Mouse (Mus musculus) ES-E14 (cell line): Measurements from ENCODE around the gene Tgfbr3. TPM values are rescaled to one million over a fixed set of nuclear protein-coding genes. Genes with fewer than 3 reads are reported as not detected.

ENCODE experiments used
- DNase-seq: peaks from one replicate; pipeline ENCODE4 v3.0.0-alpha.2; 2013; ENCODE audit warnings: low read depth, low spot score
- H3K27ac ChIP-seq: 2 replicates; pipeline ENCODE4 v1.5.1; 2012; ENCODE audit warnings: low read depth, mild to moderate bottlenecking, low read length, moderate library complexity, mixed read lengths; ENCODE audit not compliant: poor library complexity, insufficient read depth, severe bottlenecking
- H3K36me3 ChIP-seq: 2 replicates; pipeline ENCODE4 v1.6.1; 2012; ENCODE audit warnings: mild to moderate bottlenecking, low read length, moderate library complexity, mixed read lengths; ENCODE audit not compliant: control insufficient read depth, poor library complexity, insufficient read depth, severe bottlenecking
- H3K4me1 ChIP-seq, 2 experiments: fragments of 150-350 bp in 1 of 2; sonication (generic) in 1 of 2; 2 replicates each; pipeline ENCODE4 v1.6.1; 2012; ENCODE audit warnings: low read length in 2 of 2, mild to moderate bottlenecking in 1 of 2, mixed read lengths in 1 of 2; ENCODE audit not compliant: control insufficient read depth in 2 of 2, insufficient read depth in 2 of 2, poor library complexity in 1 of 2
- H3K4me3 ChIP-seq, 2 experiments: fragments of 150-350 bp in 1 of 2; sonication (generic) in 1 of 2; 2 replicates each; pipeline ENCODE4 v1.5.1; 2012; ENCODE audit warnings: low read length in 2 of 2, low read depth in 1 of 2, mild to moderate bottlenecking in 1 of 2, mixed read lengths in 1 of 2; ENCODE audit not compliant: insufficient read depth in 1 of 2, poor library complexity in 1 of 2, severe bottlenecking in 1 of 2
- H3K9ac ChIP-seq: 2 replicates; pipeline ENCODE4 v1.6.1; 2012; ENCODE audit warnings: low read depth, mild to moderate bottlenecking, low read length, mixed read lengths; ENCODE audit not compliant: poor library complexity, insufficient read depth, severe bottlenecking
- H3K9me3 ChIP-seq: fragments of 150-350 bp; sonication (generic); 2 replicates; pipeline ENCODE4 v1.6.1; 2012; ENCODE audit warnings: low read depth, mild to moderate bottlenecking, low read length; ENCODE audit not compliant: control insufficient read depth, insufficient read depth
- CHD2 ChIP-seq: IDR thresholded peaks from 2 replicates; pipeline ENCODE4 v1.6.1; 2014; ENCODE audit warnings: mild to moderate bottlenecking, low read depth, low read length, inconsistent platforms
- HCFC1 ChIP-seq: IDR thresholded peaks from 2 replicates; pipeline ENCODE4 v1.6.1; 2012; ENCODE audit warnings: low read length, inconsistent platforms, borderline replicate concordance; ENCODE audit not compliant: insufficient read depth
- MAFK ChIP-seq: IDR thresholded peaks from 2 replicates; pipeline ENCODE4 v1.6.1; 2014; ENCODE audit warnings: mild to moderate bottlenecking, low read depth, low read length, inconsistent platforms; ENCODE audit not compliant: insufficient read depth
- ZC3H11A ChIP-seq: IDR thresholded peaks from 2 replicates; pipeline ENCODE4 v1.6.1; 2012; ENCODE audit warnings: low read depth, mild to moderate bottlenecking, inconsistent platforms, low read length, borderline replicate concordance
- ZNF384 ChIP-seq: IDR thresholded peaks from 2 replicates; pipeline ENCODE4 v1.6.1; 2012; ENCODE audit warnings: low read depth, low read length, inconsistent platforms
- in situ Hi-C, 2 experiments: fragments of 600-800 bp; cut with MboI; formaldehyde crosslinking; loops; one replicate each; pipeline ENCODE4 v1.15.1; 2025; ENCODE audit warnings: low sequenced_read_pairs in 2 of 2, inconsistent platforms in 1 of 2; ENCODE audit not compliant: unreplicated experiment in 2 of 2
- total RNA-seq: library from RNA; depleted of rRNA; stranded (reverse); fragments of 300-350 nt; gene quantifications from 2 replicates; pipeline ENCODE4 v1.2.3, GENCODE M21; 2012

The Tgfbr3 gene
- total RNA-seq, 1 experiment = 3.1 TPM

DNA sequence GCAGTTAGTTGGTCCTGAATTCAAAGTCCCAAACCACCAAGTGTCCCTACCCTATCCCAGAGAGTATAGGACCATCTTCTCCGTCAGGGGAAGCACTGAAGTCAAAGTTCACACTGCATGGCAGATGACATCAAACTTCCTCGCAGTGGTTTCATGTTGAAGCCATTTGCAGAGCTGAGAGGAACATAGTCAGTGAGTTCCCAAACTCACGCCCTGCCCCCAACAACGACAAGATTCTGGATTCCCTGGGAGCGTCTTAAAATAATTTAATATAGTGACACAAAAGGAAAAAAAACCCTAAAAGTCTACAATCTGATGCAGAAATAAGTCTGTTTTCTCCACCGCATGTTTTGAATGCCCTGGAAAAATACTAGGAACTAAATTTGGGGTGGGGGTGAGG, 105.9 kb downstream of the Tgfbr3 start:
- Histone ChIP-seq H3K4me1 (no peaks in the 10 kb centered on the region), H3K9ac (no peak overlapping the region), H3K4me3 (no peak overlapping the region), H3K27ac (no peak overlapping the region), H3K36me3 (no peaks in the 10 kb centered on the region), H3K9me3 (no peaks in the 10 kb centered on the region)
- no peak for DNase-seq
- TF ChIP-seq ZNF384 (no peak), ZC3H11A (no peak), CHD2 (no peak), MAFK (no peak), HCFC1 (no peak)
- in situ Hi-C loops = no loop called here

DNA sequence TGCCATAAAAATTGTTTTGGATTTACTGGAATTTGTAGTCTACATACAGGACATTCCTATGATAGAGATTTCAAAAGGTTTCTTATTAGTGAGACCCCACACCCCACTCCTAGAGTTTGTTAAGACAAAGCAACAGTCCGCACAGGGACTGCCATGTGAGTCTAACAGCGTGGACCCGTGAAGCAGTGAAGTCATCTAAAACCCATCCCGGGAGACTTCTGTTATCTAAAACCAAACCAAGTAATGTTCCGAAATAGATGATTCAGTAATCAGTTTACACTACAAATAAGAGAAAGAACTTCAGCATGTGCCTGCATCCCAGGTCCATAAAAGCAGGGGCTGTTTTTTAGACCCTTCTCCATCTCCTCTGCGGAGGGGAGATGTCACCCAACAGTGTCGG, 106.7 kb downstream of the Tgfbr3 start:
- Histone ChIP-seq H3K4me3 (no peak overlapping the region), H3K4me1 (no peaks in the 10 kb centered on the region), H3K36me3 (no peaks in the 10 kb centered on the region), H3K27ac (no peak overlapping the region), H3K9me3 (no peaks in the 10 kb centered on the region), H3K9ac (no peak overlapping the region)
- DNase-seq = no peak
- TF ChIP-seq CHD2 (no peak), ZNF384 (no peak), ZC3H11A (no peak), HCFC1 (no peak), MAFK (no peak)
- in situ Hi-C loops = no loop called here

DNA sequence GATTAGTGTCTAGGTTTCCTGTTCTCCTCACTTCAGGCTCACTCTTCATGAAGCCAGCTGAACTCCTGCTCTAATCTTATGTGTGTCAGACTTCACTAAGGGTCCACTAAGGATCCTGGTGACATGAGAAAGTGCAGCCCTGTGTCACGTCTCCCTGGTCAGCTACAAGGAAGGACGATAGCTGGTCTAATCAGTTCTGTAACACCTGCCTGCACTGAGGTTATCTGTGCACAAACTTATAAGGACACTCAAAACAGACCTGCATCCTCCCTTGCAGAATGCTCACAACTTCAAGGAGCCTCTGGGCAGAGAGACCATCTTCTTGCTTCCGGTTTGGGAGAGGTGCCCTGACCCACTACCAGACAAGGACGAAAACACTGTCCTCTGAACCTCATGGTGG, 107.6 kb downstream of the Tgfbr3 start:
- Histone ChIP-seq H3K36me3 (no peaks in the 10 kb centered on the region), H3K27ac (no peak overlapping the region), H3K4me1 (no peaks in the 10 kb centered on the region), H3K9ac (no peak overlapping the region), H3K9me3 (no peaks in the 10 kb centered on the region), H3K4me3 (no peak overlapping the region)
- in situ Hi-C loops = no loop called here
- DNase-seq = no peak
- TF ChIP-seq HCFC1 (no peak), ZC3H11A (no peak), ZNF384 (no peak), CHD2 (no peak), MAFK (no peak)

DNA sequence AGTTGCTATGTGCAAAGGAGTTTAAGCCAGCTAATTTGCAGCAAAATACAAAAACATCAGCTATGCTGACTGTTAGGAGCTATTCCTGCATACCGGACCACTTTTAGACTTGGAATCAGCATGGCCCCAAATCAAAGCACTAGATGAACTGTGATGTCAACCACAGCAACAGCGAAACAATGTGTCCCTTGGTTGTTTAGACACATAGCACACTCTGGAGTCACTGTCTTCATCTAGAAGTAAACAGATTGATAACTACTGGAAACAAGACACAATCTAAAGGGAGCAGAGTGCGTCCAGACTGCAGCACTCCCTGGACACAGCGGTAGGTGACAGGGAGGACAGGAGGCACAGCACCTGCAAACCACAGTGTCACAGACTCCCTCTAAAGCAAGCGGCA, 110.2 kb downstream of the Tgfbr3 start:
- H3K9me3 ChIP-seq = no peaks in the 10 kb centered on the region
- no peaks in the 10 kb centered on the region for H3K36me3 ChIP-seq
- no peak overlapping the region for H3K27ac ChIP-seq
- no peaks in the 10 kb centered on the region for H3K4me1 ChIP-seq
- no peak overlapping the region for H3K9ac ChIP-seq
- no peak for DNase-seq
- no peak for TF ChIP-seq MAFK
- no peak for TF ChIP-seq ZNF384
- no peak for TF ChIP-seq ZC3H11A
- no peak for TF ChIP-seq HCFC1
- no peak for TF ChIP-seq CHD2
- H3K4me3 ChIP-seq = no peak overlapping the region
- in situ Hi-C loops = no loop called here

DNA sequence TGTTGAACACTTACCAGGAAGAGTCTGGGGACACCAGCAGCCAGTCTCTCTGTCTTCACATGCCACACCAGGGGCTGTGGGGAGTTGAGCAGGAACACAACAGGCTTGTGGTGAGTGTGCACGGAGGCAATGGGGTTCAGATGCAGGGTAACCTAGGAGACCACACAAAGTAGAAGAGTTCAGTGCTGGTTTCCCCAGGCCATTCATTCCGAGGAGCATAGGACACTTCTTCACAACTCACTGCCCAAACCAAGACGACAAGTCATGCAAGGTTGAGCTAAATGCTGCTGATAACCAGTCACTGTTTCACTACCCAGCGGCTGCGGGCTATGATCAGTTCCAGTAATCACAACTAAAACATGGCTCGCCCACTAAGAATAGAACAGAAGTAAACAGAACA, 111.6 kb downstream of the Tgfbr3 start:
- no peak for DNase-seq
- Histone ChIP-seq H3K36me3 (no peaks in the 10 kb centered on the region), H3K4me3 (no peak overlapping the region), H3K27ac (no peak overlapping the region), H3K9me3 (no peaks in the 10 kb centered on the region), H3K4me1 (no peaks in the 10 kb centered on the region), H3K9ac (no peak overlapping the region)
- in situ Hi-C loops = no loop called here
- TF ChIP-seq ZNF384 (no peak), HCFC1 (no peak), CHD2 (no peak), MAFK (no peak), ZC3H11A (no peak)
